Mouse (Mus musculus) adrenal gland, postnatal 36 days (tissue): ENCODE data around the gene Hoxa10. TPM values are rescaled to one million over a fixed set of nuclear protein-coding genes. Genes with fewer than 3 reads are reported as not detected.
A peak's percentile ranks its signal among the peaks of the same experiment; 100 is the strongest.

ENCODE experiments used
- DNase-seq, 2 experiments: peaks; one replicate each; pipeline ENCODE4 v3.0.0; 2021; ENCODE audit warnings: mixed read lengths in 1 of 2
- total RNA-seq, 2 experiments: library from RNA; stranded (reverse); gene quantifications; 2 replicates each; pipeline ENCODE4 v1.2.3; 2021

The Hoxa10 gene
- total RNA-seq, 2 experiments from 2014 or later: 0.20 to 0.30 TPM

GRCm38 (mm10) chr6:52229558-52230416, 10.9 kb downstream of the Hoxa10 start:
- DNase-seq: no peak

- no peak for DNase-seq
Observed at GRCm38 (mm10) chr6:52228475-52229465, 11.9 kb downstream of the Hoxa10 start.

- no peak for DNase-seq
Observed at GRCm38 (mm10) chr6:52227470-52228222, 13.0 kb downstream of the Hoxa10 start.

- DNase-seq: peak in 1 of 2 experiments; percentile 51
Observed at GRCm38 (mm10) chr6:52226569-52227257, 13.9 kb downstream of the Hoxa10 start.

GRCm38 (mm10) chr6:52225612-52226568, 14.8 kb downstream of the Hoxa10 start:
- peak in 1 of 2 experiments; percentile 64 for DNase-seq

GRCm38 (mm10) chr6:52224895-52225611, 15.6 kb downstream of the Hoxa10 start:
- DNase-seq: no peak

GRCm38 (mm10) chr6:52223939-52224760, 16.5 kb downstream of the Hoxa10 start:
- DNase-seq: no peak

GRCm38 (mm10) chr6:52222729-52223128, 17.9 kb downstream of the Hoxa10 start:
- no peak for DNase-seq

GRCm38 (mm10) chr6:52221993-52222685, 18.5 kb downstream of the Hoxa10 start:
- DNase-seq: no peak

- peak; percentile 88 to 92 for DNase-seq
Observed at GRCm38 (mm10) chr6:52221337-52221992, 19.2 kb downstream of the Hoxa10 start, which contains the start of gene Hoxa7. TSS of gene Hoxa7 (minus strand) at chr6:52221854.

- no peak for DNase-seq
Observed at GRCm38 (mm10) chr6:52220865-52221310, 19.8 kb downstream of the Hoxa10 start.

- DNase-seq: no peak
Observed at GRCm38 (mm10) chr6:52220003-52220864, 20.4 kb downstream of the Hoxa10 start.

- DNase-seq: no peak
Observed at GRCm38 (mm10) chr6:52219234-52219942, 21.3 kb downstream of the Hoxa10 start.

- no peak for DNase-seq
Observed at GRCm38 (mm10) chr6:52218643-52219215, 21.9 kb downstream of the Hoxa10 start.
